Mouse (Mus musculus) MEL (cell line): ENCODE data around the gene Kcna2. TPM values are rescaled to one million over a fixed set of nuclear protein-coding genes. Genes with fewer than 3 reads are reported as not detected.

Source experiments
- DNase-seq: peaks from one replicate; pipeline ENCODE4 v3.0.0; 2011; ENCODE audit warnings: low read depth, low spot score
- H3K27ac ChIP-seq: 2 replicates; pipeline ENCODE4 v1.5.1; 2012; ENCODE audit warnings: low read depth, mild to moderate bottlenecking, control low read depth, low read length, moderate library complexity; ENCODE audit not compliant: control insufficient read depth
- H3K27me3 ChIP-seq, 2 experiments: fragments of 150-350 bp in 1 of 2; sonication (generic) in 1 of 2; 2 replicates each; pipeline ENCODE4 v1.6.1; 2012; ENCODE audit warnings: low read length in 2 of 2, mild to moderate bottlenecking in 2 of 2, improper control_type of control experiment in 1 of 2, moderate library complexity in 1 of 2; ENCODE audit not compliant: insufficient read depth in 2 of 2, control insufficient read depth in 1 of 2
- H3K36me3 ChIP-seq, 2 experiments: 2 replicates each; pipeline ENCODE4 v1.6.1; 2012 to 2014; ENCODE audit warnings: low read length in 2 of 2, improper control_type of control experiment in 1 of 2, inconsistent platforms in 1 of 2, mild to moderate bottlenecking in 1 of 2; ENCODE audit not compliant: insufficient read depth in 2 of 2, control insufficient read depth in 1 of 2
- H3K4me1 ChIP-seq, 2 experiments: fragments of 150-350 bp in 1 of 2; sonication (generic) in 1 of 2; 2 replicates each; pipeline ENCODE4 v1.6.1; 2012; ENCODE audit warnings: low read length in 2 of 2, improper control_type of control experiment in 1 of 2, mild to moderate bottlenecking in 1 of 2; ENCODE audit not compliant: insufficient read depth in 2 of 2, control insufficient read depth in 1 of 2
- H3K4me3 ChIP-seq, 2 experiments: fragments of 150-350 bp in 1 of 2; sonication (generic) in 1 of 2; 2 replicates each; pipeline ENCODE4 v1.5.1; 2012; ENCODE audit warnings: low read depth in 2 of 2, low read length in 2 of 2, mild to moderate bottlenecking in 2 of 2, moderate library complexity in 2 of 2, control low read depth in 1 of 2, improper control_type of control experiment in 1 of 2; ENCODE audit not compliant: control insufficient read depth in 1 of 2, insufficient read depth in 1 of 2
- H3K79me2 ChIP-seq: 2 replicates; pipeline ENCODE4 v1.6.1; 2012; ENCODE audit warnings: mild to moderate bottlenecking, low read length, moderate library complexity; ENCODE audit not compliant: control insufficient read depth, poor library complexity, insufficient read depth
- H3K9ac ChIP-seq: 2 replicates; pipeline ENCODE4 v1.6.1; 2012; ENCODE audit warnings: low read depth, mild to moderate bottlenecking, control low read depth, low read length, moderate library complexity; ENCODE audit not compliant: control insufficient read depth, poor library complexity, severe bottlenecking
- H3K9me3 ChIP-seq: fragments of 150-350 bp; sonication (generic); replicated peaks from 2 replicates; pipeline ENCODE4 v1.6.1; 2012; ENCODE audit warnings: mild to moderate bottlenecking, low read length, improper control_type of control experiment, moderate library complexity; ENCODE audit not compliant: insufficient read depth
- BHLHE40 ChIP-seq: IDR thresholded peaks from 2 replicates; pipeline ENCODE4 v1.6.1; 2012; ENCODE audit warnings: low read depth, mild to moderate bottlenecking, inconsistent platforms, low read length, improper control_type of control experiment, borderline replicate concordance
- CHD1 ChIP-seq: IDR thresholded peaks from 2 replicates; pipeline ENCODE4 v1.6.1; 2012; ENCODE audit warnings: low read depth, mild to moderate bottlenecking, inconsistent platforms, low read length, improper control_type of control experiment
- CHD2 ChIP-seq: IDR thresholded peaks from 2 replicates; pipeline ENCODE4 v1.6.1; 2011; ENCODE audit warnings: low read length, improper control_type of control experiment
- CTCF ChIP-seq, 3 experiments: IDR thresholded peaks in 2 of 3; conservative IDR thresholded peaks in 1 of 3; 2 replicates each; pipeline ENCODE4 v1.5.1; 2011 to 2012; ENCODE audit warnings: low read length in 3 of 3, low read depth in 2 of 3, mild to moderate bottlenecking in 2 of 3, improper control_type of control experiment in 1 of 3, inconsistent platforms in 1 of 3, mixed read lengths in 1 of 3, moderate library complexity in 1 of 3; ENCODE audit not compliant: control insufficient read depth in 1 of 3, insufficient read depth in 1 of 3, poor library complexity in 1 of 3, severe bottlenecking in 1 of 3
- E2F4 ChIP-seq: IDR thresholded peaks from 2 replicates; pipeline ENCODE4 v1.6.1; 2011; ENCODE audit warnings: low read depth, low read length, improper control_type of control experiment, borderline replicate concordance
- GABPA ChIP-seq: IDR thresholded peaks from 2 replicates; pipeline ENCODE4 v1.6.1; 2012; ENCODE audit warnings: low read depth, mild to moderate bottlenecking, inconsistent platforms, low read length, improper control_type of control experiment, moderate library complexity
- HCFC1 ChIP-seq: IDR thresholded peaks from 2 replicates; pipeline ENCODE4 v1.6.1; 2012; ENCODE audit warnings: low read depth, mild to moderate bottlenecking, inconsistent platforms, low read length, improper control_type of control experiment, moderate library complexity
- KAT2A ChIP-seq: conservative IDR thresholded peaks from 2 replicates; pipeline ENCODE4 v1.6.1; 2012; ENCODE audit warnings: low read depth, low read length, improper control_type of control experiment, inconsistent platforms
- MAFK ChIP-seq: IDR thresholded peaks from 2 replicates; pipeline ENCODE4 v1.6.1; 2011; ENCODE audit warnings: low read depth, mild to moderate bottlenecking, low read length, improper control_type of control experiment, borderline replicate concordance
- MAX ChIP-seq: IDR thresholded peaks from 2 replicates; pipeline ENCODE4 v1.6.1; 2011; ENCODE audit warnings: low read length, improper control_type of control experiment
- MXI1 ChIP-seq: IDR thresholded peaks from 2 replicates; pipeline ENCODE4 v1.6.1; 2011; ENCODE audit warnings: mild to moderate bottlenecking, low read depth, low read length, improper control_type of control experiment
- MYC ChIP-seq: IDR thresholded peaks from 2 replicates; pipeline ENCODE4 v1.6.1; 2011; ENCODE audit warnings: low read depth, mild to moderate bottlenecking, low read length, improper control_type of control experiment, moderate library complexity
- POLR2AphosphoS2 ChIP-seq: IDR thresholded peaks from 2 replicates; pipeline ENCODE4 v1.6.1; 2011; ENCODE audit warnings: low read length, improper control_type of control experiment
- SIN3A ChIP-seq: IDR thresholded peaks from 2 replicates; pipeline ENCODE4 v1.6.1; 2012; ENCODE audit warnings: low read length, improper control_type of control experiment, inconsistent platforms
- SMC3 ChIP-seq: IDR thresholded peaks from 2 replicates; pipeline ENCODE4 v1.6.1; 2011; ENCODE audit warnings: low read depth, low read length, improper control_type of control experiment
- TAL1 ChIP-seq: IDR thresholded peaks from 2 replicates; pipeline ENCODE4 v1.6.1; 2012; ENCODE audit warnings: mild to moderate bottlenecking, inconsistent platforms, low read length, moderate library complexity, mixed read lengths
- USF2 ChIP-seq, 2 experiments: IDR thresholded peaks; 2 replicates each; pipeline ENCODE4 v1.6.1; 2011 to 2012; ENCODE audit warnings: improper control_type of control experiment in 2 of 2, low read length in 2 of 2, borderline replicate concordance in 1 of 2, inconsistent platforms in 1 of 2, low read depth in 1 of 2, mild to moderate bottlenecking in 1 of 2; ENCODE audit not compliant: insufficient read depth in 1 of 2
- polyA plus RNA-seq, 2 experiments: library from polyadenylated mRNA; stranded (reverse) in 1 of 2; unstranded in 1 of 2; fragments of >175 nt in 1 of 2; fragments of >200 nt in 1 of 2; gene quantifications; 2 replicates each; pipeline versions ENCODE4 v1.2.1 to v1.2.4; 2012; ENCODE audit warnings: low replicate concordance in 2 of 2, low read depth in 1 of 2; ENCODE audit not compliant: insufficient read length in 2 of 2, insufficient read depth in 1 of 2, missing spikeins in 1 of 2
- total RNA-seq: library from RNA; depleted of rRNA; stranded (reverse); fragments of 300-350 nt; gene quantifications from 2 replicates; pipeline ENCODE4 v1.2.3, GENCODE M21; 2012; rRNA removed

Kcna2 gene
- total and polyA plus RNA-seq, 3 experiments: under 0.01 TPM; not detected in 2

GRCm38 (mm10) chr3:107159859-107160324 lies 58.9 kb downstream of the Kcna2 start:
- no peak for TF ChIP-seq MXI1
- TF ChIP-seq USF2 (IDR thresholded peaks at IDR 0.05; ENCODE audit: borderline replicate concordance in 1 of 2, insufficient read depth in 1 of 2, low read depth in 1 of 2, low read length in 2 of 2): no peak
- TF ChIP-seq TAL1: no peak
- no peak for TF ChIP-seq POLR2AphosphoS2
- TF ChIP-seq CHD2: no peak
- TF ChIP-seq HCFC1: no peak
- TF ChIP-seq SMC3: no peak
- TF ChIP-seq MAFK: no peak
- TF ChIP-seq MAX: no peak
- no peak for TF ChIP-seq CHD1
- no peak for TF ChIP-seq SIN3A
- TF ChIP-seq GABPA: no peak
- TF ChIP-seq BHLHE40: no peak
- no peak for TF ChIP-seq E2F4
- TF ChIP-seq CTCF (IDR thresholded peaks at IDR 0.05 in 2 of 3, conservative IDR thresholded peaks at IDR 0.05 in 1 of 3; ENCODE audit: control insufficient read depth in 1 of 3, insufficient read depth in 1 of 3, low read depth in 2 of 3, low read length in 3 of 3, poor library complexity in 1 of 3, severe bottlenecking in 1 of 3): no peak
- TF ChIP-seq MYC: no peak
- TF ChIP-seq KAT2A: no peak
- Histone ChIP-seq H3K9ac (no peak overlapping the region), H3K27ac (no peak overlapping the region), H3K36me3 (no peaks in the 10 kb centered on the region), H3K4me3 (no peak overlapping the region), H3K9me3 (no peaks in the 10 kb centered on the region), H3K27me3 (no peaks in the 10 kb centered on the region), H3K79me2 (no peaks in the 10 kb centered on the region), H3K4me1 (no peaks in the 10 kb centered on the region)
- DNase-seq: no peak

GRCm38 (mm10) chr3:107162741-107163140 lies 61.8 kb downstream of the Kcna2 start:
- H3K27ac ChIP-seq: no peak overlapping the region
- H3K4me1 ChIP-seq: no peaks in the 10 kb centered on the region
- H3K9ac ChIP-seq: no peak overlapping the region
- no peak overlapping the region for H3K4me3 ChIP-seq
- no peaks in the 10 kb centered on the region for H3K36me3 ChIP-seq
- H3K79me2 ChIP-seq: no peaks in the 10 kb centered on the region
- H3K27me3 ChIP-seq: no peaks in the 10 kb centered on the region
- no peaks in the 10 kb centered on the region for H3K9me3 ChIP-seq
- TF ChIP-seq BHLHE40: no peak
- no peak for TF ChIP-seq MAX
- TF ChIP-seq GABPA: no peak
- no peak for TF ChIP-seq MAFK
- TF ChIP-seq, all 39 proteins: peak for 0
- no peak for DNase-seq

Other genes starting within 250 kb of the Kcna2 start
- not detected in 2 replicates for gene Kcna3, start 65.0 kb upstream of the Kcna2 start, total RNA-seq
- not detected for gene Kcna3, start 65.0 kb upstream of the Kcna2 start, polyA plus RNA-seq
- gene Kcna10, start 81.9 kb downstream of the Kcna2 start, total RNA-seq: not detected in 2 replicates
- gene Kcna10, start 81.9 kb downstream of the Kcna2 start, polyA plus RNA-seq: not detected
- 0.08 TPM in 1 of 2 replicates, not detected in the other for gene Cym, start 120.6 kb downstream of the Kcna2 start, total RNA-seq
- not detected for gene Cym, start 120.6 kb downstream of the Kcna2 start, polyA plus RNA-seq
- gene A630076J17Rik, start 129.5 kb downstream of the Kcna2 start, total RNA-seq: not detected in 2 replicates
- gene A630076J17Rik, start 129.5 kb downstream of the Kcna2 start, polyA plus RNA-seq: not detected
- gene Prok1, start 138.6 kb downstream of the Kcna2 start, total RNA-seq: not detected in 2 replicates
- gene Prok1, start 138.6 kb downstream of the Kcna2 start, polyA plus RNA-seq: not detected
- gene Lamtor5, start 177.7 kb downstream of the Kcna2 start, total RNA-seq: 129 TPM in 2 replicates
- gene Lamtor5, start 177.7 kb downstream of the Kcna2 start, polyA plus RNA-seq: 100 to 1,000 TPM; 104 to 170 TPM
- gene Slc16a4, start 190.1 kb downstream of the Kcna2 start, total RNA-seq: 0.04 TPM in 1 of 2 replicates, not detected in the other
- gene Slc16a4, start 190.1 kb downstream of the Kcna2 start, polyA plus RNA-seq: under 1 TPM in 1 of 2 experiments, not detected in 1; 0.65 TPM
- gene Rbm15, start 232.5 kb downstream of the Kcna2 start, total RNA-seq: 29.4 and 33.1 TPM in 2 replicates
- gene Rbm15, start 232.5 kb downstream of the Kcna2 start, polyA plus RNA-seq: 10 to 100 TPM in 1 of 2 experiments, not detected in 1; 18.1 TPM